Mouse (Mus musculus) limb, embryonic 11.5 days (tissue): ENCODE results near the gene Kalrn. TPM values are rescaled to one million over a fixed set of nuclear protein-coding genes. Genes with fewer than 3 reads are reported as not detected.

Source experiments
- ATAC-seq: fragments of 200-750 bp; cut with Nextera tagmentation; 2 replicates; pipeline ENCODE4 v1.8.0; 2017; ENCODE audit warnings: low read depth; ENCODE audit not compliant: insufficient number of reproducible peaks, low FRiP score, low TSS enrichment
- DNase-seq: peaks from one replicate; pipeline ENCODE4 v3.0.0-alpha.2; 2015; ENCODE audit warnings: low spot score
- H3K27ac ChIP-seq: fragments of 300-500 bp; sonication (generic); replicated peaks from 2 replicates; pipeline ENCODE4 v1.5.1; 2014; ENCODE audit warnings: low read depth, mild to moderate bottlenecking, low read length
- H3K27me3 ChIP-seq: fragments of 300-500 bp; sonication (generic); 2 replicates; pipeline ENCODE4 v1.6.1; 2014; ENCODE audit warnings: mild to moderate bottlenecking, low read length, mixed read lengths; ENCODE audit not compliant: control insufficient read depth, insufficient read depth
- H3K36me3 ChIP-seq: fragments of 300-500 bp; sonication (generic); 2 replicates; pipeline ENCODE4 v1.6.1; 2014; ENCODE audit warnings: mild to moderate bottlenecking, low read length, moderate library complexity, mixed read lengths; ENCODE audit not compliant: control insufficient read depth, insufficient read depth
- H3K4me1 ChIP-seq: fragments of 300-500 bp; sonication (generic); 2 replicates; pipeline ENCODE4 v1.6.1; 2014; ENCODE audit warnings: low read length, mixed read lengths; ENCODE audit not compliant: control insufficient read depth, insufficient read depth
- H3K4me2 ChIP-seq: fragments of 300-500 bp; sonication (generic); 2 replicates; pipeline ENCODE4 v1.6.1; 2014; ENCODE audit warnings: low read depth, mild to moderate bottlenecking, moderate library complexity; ENCODE audit not compliant: severe bottlenecking
- H3K4me3 ChIP-seq: fragments of 300-500 bp; sonication (generic); 2 replicates; pipeline ENCODE4 v1.5.1; 2014; ENCODE audit warnings: low read depth, low read length
- H3K9ac ChIP-seq: fragments of 300-500 bp; sonication (generic); 2 replicates; pipeline ENCODE4 v1.6.1; 2014; ENCODE audit warnings: mild to moderate bottlenecking, low read length
- H3K9me3 ChIP-seq: fragments of 300-500 bp; sonication (generic); 2 replicates; pipeline ENCODE4 v1.6.1; 2016; ENCODE audit warnings: low read length; ENCODE audit not compliant: control insufficient read depth
- WGBS: fragments of 180-500 bp; shearing (Covaris S2); extraction: QIAGEN DNeasy Blood & Tissue Kit; methylation state at CpG from one replicate; pipeline ENCODE4 v1.1.7; 2014; 5-methylcytosine and 5-hydroxymethylcytosine counted together
- polyA plus RNA-seq: library from polyadenylated mRNA; unstranded; fragments of >200 nt; fragmentation: Nextera tagmentation; extraction: Ambion mirVana; gene quantifications from 2 replicates; pipeline ENCODE4 v1.2.1, GENCODE M21; 2014

Kalrn gene
- polyA plus RNA-seq, 1 experiment from 2014 or later, result 11.5 TPM

- H3K9ac ChIP-seq, result no peak overlapping the region
- no peaks in the 10 kb centered on the region for H3K27me3 ChIP-seq
- no peak overlapping the region for H3K4me2 ChIP-seq
- WGBS, result 95% methylated on average over 6 of the region's 6 CpGs
- no peak for ATAC-seq
- no peak overlapping the region for H3K4me3 ChIP-seq
- DNase-seq, result no peak
- no peaks in the 10 kb centered on the region for H3K4me1 ChIP-seq
- no peaks in the 10 kb centered on the region for H3K9me3 ChIP-seq
- H3K27ac ChIP-seq, result no peak overlapping the region
- no peaks in the 10 kb centered on the region for H3K36me3 ChIP-seq
Measured at GRCm38 (mm10) chr16:33983712-33984111, 589.6 kb downstream of the Kalrn start.

DNA sequence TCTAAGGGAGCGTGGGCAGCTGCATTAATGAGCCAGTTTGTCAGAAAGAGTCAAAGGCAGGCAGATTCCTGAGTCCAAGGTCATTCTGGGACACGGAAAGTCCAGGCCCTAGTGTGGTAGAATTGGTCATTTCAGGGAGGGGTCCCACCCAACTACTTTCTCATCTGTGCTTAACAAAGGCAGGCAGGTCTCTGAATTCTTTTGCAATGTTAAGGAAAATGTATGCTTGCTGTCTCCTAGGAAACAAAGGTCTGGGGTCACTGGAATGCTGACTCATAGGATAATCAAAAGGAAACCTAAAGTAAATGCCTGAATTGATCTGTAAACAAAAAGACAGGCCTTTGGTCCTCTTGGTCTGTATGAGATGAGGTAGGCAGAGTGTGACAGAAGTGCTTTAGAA lies 593.5 kb downstream of the Kalrn start:
- no peaks in the 10 kb centered on the region for H3K36me3 ChIP-seq
- no peaks in the 10 kb centered on the region for H3K4me1 ChIP-seq
- DNase-seq (no peak), ATAC-seq (no peak)
- no peak overlapping the region for H3K4me2 ChIP-seq
- no peak overlapping the region for H3K9ac ChIP-seq
- 86% methylated on average over 2 of the region's 2 CpGs for WGBS
- H3K9me3 ChIP-seq, result no peaks in the 10 kb centered on the region
- no peak overlapping the region for H3K27ac ChIP-seq
- H3K27me3 ChIP-seq, result no peaks in the 10 kb centered on the region
- H3K4me3 ChIP-seq, result no peak overlapping the region

GRCm38 (mm10) chr16:33967283-33967640 lies 606.1 kb downstream of the Kalrn start:
- Histone ChIP-seq H3K27ac (no peak overlapping the region), H3K36me3 (no peaks in the 10 kb centered on the region), H3K4me2 (peak overlapping the region; percentile 74), H3K9ac (peak overlapping the region; percentile 51; the same call in 1 of the 2 replicates), H3K9me3 (no peaks in the 10 kb centered on the region), H3K4me1 (peaks cover 5% of the 10 kb centered on the region; the same call in 1 of the 2 replicates), H3K27me3 (no peaks in the 10 kb centered on the region), H3K4me3 (peak overlapping the region; percentile 89; the same call in 1 of the 2 replicates)
- 69% methylated on average over 2 of the region's 2 CpGs for WGBS
- DNase-seq (no peak), ATAC-seq (no peak)

- ATAC-seq, result peak; percentile 67; the same call in 1 of the 2 replicates
- Histone ChIP-seq H3K9ac (peak within 1 kb of the TSS; percentile 93), H3K4me1 (peaks cover 5% of the 10 kb centered on the region; the same call in 1 of the 2 replicates), H3K27ac (0 out of 2 replicates have a peak within 1 kb of the TSS, but pooled peaks have one; percentile 26), H3K27me3 (no peaks in the 10 kb centered on the region), H3K4me3 (peak within 1 kb of the TSS; percentile 89), H3K4me2 (peak within 1 kb of the TSS; percentile 74), H3K9me3 (no peaks in the 10 kb centered on the region), H3K36me3 (peaks cover 3% of the 10 kb centered on the region; the same call in 1 of the 2 replicates)
- peak; percentile 93 for DNase-seq
- under 1% methylated on average over 44 of the region's 44 CpGs for WGBS
Measured at GRCm38 (mm10) chr16:33966538-33967282, 606.6 kb downstream of the Kalrn start, which contains the start of gene Umps. Gene Umps (minus strand): TSS chr16:33967038.

GRCm38 (mm10) chr16:33965878-33966537 lies 607.3 kb downstream of the Kalrn start:
- Histone ChIP-seq H3K4me2 (peak overlapping the region; percentile 74), H3K27me3 (no peaks in the 10 kb centered on the region), H3K4me1 (peaks cover 5% of the 10 kb centered on the region; the same call in 1 of the 2 replicates), H3K9me3 (no peaks in the 10 kb centered on the region), H3K36me3 (peaks cover 5% of the 10 kb centered on the region), H3K4me3 (peak overlapping the region; percentile 89), H3K27ac (0 out of 2 replicates have a peak overlapping the region, but pooled peaks have one; percentile 26), H3K9ac (peak overlapping the region; percentile 93)
- WGBS, result 14% methylated on average over 15 of the region's 15 CpGs
- ATAC-seq (no peak), DNase-seq (no peak)

DNA sequence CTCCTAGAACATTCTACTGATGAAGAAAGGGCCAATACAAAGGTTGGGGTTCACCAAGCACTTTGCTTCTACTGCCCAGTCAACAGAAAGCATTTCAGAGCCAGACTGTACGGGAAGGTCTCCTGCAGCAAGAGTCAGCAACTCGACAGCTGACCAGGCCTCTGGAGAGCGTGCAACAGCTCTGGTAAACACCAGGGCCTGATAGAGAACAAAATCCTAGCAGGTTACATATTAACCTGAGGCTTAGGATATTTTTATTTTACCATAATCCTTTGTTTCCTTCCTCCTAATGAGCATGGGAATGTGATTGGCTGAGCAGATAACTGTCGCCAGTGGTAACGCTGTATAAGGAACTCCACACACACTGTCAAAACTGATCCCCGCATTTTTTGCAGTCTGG lies 609.8 kb downstream of the Kalrn start:
- no peaks in the 10 kb centered on the region for H3K27me3 ChIP-seq
- H3K4me2 ChIP-seq, result no peak overlapping the region
- H3K4me3 ChIP-seq, result no peak overlapping the region
- peaks cover 12% of the 10 kb centered on the region for H3K36me3 ChIP-seq
- 93% methylated on average over 6 of the region's 6 CpGs for WGBS
- H3K9ac ChIP-seq, result no peak overlapping the region
- no peak for DNase-seq
- H3K9me3 ChIP-seq, result no peaks in the 10 kb centered on the region
- ATAC-seq, result no peak
- peaks cover 5% of the 10 kb centered on the region; the same call in 1 of the 2 replicates for H3K4me1 ChIP-seq
- no peak overlapping the region for H3K27ac ChIP-seq

DNA sequence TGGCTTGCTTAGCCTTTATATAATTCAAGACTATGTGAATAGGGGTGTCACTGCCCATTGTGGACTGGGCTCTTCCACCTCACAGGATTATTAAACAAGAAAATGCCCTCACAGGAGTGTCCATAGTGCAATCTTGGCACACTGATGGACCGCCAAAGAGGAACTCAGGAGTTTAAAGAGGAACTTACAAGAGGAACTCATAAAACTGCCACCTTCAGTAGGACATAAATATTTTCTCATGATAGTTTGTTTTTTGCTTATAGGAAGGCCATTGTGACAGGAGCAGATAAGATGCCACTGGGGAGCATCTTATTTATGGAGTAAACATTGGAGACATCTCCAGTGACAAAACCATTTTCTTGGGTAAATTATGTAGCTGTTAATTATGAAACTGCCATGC lies 618.5 kb downstream of the Kalrn start:
- Histone ChIP-seq H3K4me2 (no peak overlapping the region), H3K4me3 (no peak overlapping the region), H3K4me1 (no peaks in the 10 kb centered on the region), H3K9me3 (no peaks in the 10 kb centered on the region), H3K9ac (no peak overlapping the region), H3K36me3 (peaks cover 26% of the 10 kb centered on the region; the same call in 1 of the 2 replicates), H3K27me3 (no peaks in the 10 kb centered on the region), H3K27ac (no peak overlapping the region)
- DNase-seq (no peak), ATAC-seq (no peak)
- 86% methylated on average over 1 of the region's 1 CpGs for WGBS

- H3K4me1 ChIP-seq, result no peaks in the 10 kb centered on the region
- H3K9ac ChIP-seq, result no peak overlapping the region
- ATAC-seq, result no peak
- no peak overlapping the region for H3K4me3 ChIP-seq
- DNase-seq, result no peak
- H3K27ac ChIP-seq, result no peak overlapping the region
- no peak overlapping the region for H3K4me2 ChIP-seq
- peaks cover 22% of the 10 kb centered on the region; the same call in 1 of the 2 replicates for H3K36me3 ChIP-seq
- no peaks in the 10 kb centered on the region for H3K27me3 ChIP-seq
- 86% methylated on average over 4 of the region's 4 CpGs for WGBS
- no peaks in the 10 kb centered on the region for H3K9me3 ChIP-seq
Measured at GRCm38 (mm10) chr16:33953008-33953407, 620.3 kb downstream of the Kalrn start.
